Mouse (Mus musculus) cerebellum, postnatal 4 days (tissue): Measurements from ENCODE around the gene Pus7l.
"Not testable (repeated sequence)": the region's sequence is repeated elsewhere in the genome, so short reads cannot be mapped to it uniquely, and the experiment has no call there.

Source experiments
- DNase-seq, 2 experiments: peaks; one replicate each; pipeline ENCODE4 v3.0.0; 2022; ENCODE audit warnings: low spot score in 2 of 2, mixed read lengths in 1 of 2

Pus7l gene

GRCm38 (mm10) chr15:94542567-94543408, 559 bp downstream of the Pus7l start:
- DNase-seq: no peak

- no peak for DNase-seq
Measured at GRCm38 (mm10) chr15:94539296-94539695, 4.1 kb downstream of the Pus7l start.

GRCm38 (mm10) chr15:94535521-94535920, 7.8 kb downstream of the Pus7l start:
- DNase-seq: no peak

GRCm38 (mm10) chr15:94532956-94533355, 10.4 kb downstream of the Pus7l start:
- DNase-seq: no peak

- DNase-seq: no peak
Measured at GRCm38 (mm10) chr15:94532306-94532705, 11.0 kb downstream of the Pus7l start.

GRCm38 (mm10) chr15:94530519-94530918, 12.8 kb downstream of the Pus7l start:
- DNase-seq: no peak

- DNase-seq: no peak
Measured at GRCm38 (mm10) chr15:94524956-94525355, 18.4 kb downstream of the Pus7l start.

GRCm38 (mm10) chr15:94523251-94523650, 20.1 kb downstream of the Pus7l start:
- DNase-seq: no peak

- DNase-seq: no peak
Measured at GRCm38 (mm10) chr15:94520959-94521358, 22.4 kb downstream of the Pus7l start.

- DNase-seq: peak in 1 of 2 experiments; percentile 14
Measured at GRCm38 (mm10) chr15:94520205-94520900, 23.0 kb downstream of the Pus7l start.

GRCm38 (mm10) chr15:94517913-94518491, 25.3 kb downstream of the Pus7l start:
- no peak for DNase-seq

- DNase-seq: peak in 1 of 2 experiments; percentile 58
Measured at GRCm38 (mm10) chr15:94503451-94504215, 39.7 kb downstream of the Pus7l start.

GRCm38 (mm10) chr15:94499260-94499659, 44.1 kb downstream of the Pus7l start:
- DNase-seq: no peak

- DNase-seq: no peak
Measured at GRCm38 (mm10) chr15:94495936-94496335, 47.4 kb downstream of the Pus7l start.

- no peak for DNase-seq
Measured at GRCm38 (mm10) chr15:94494445-94494844, 48.9 kb downstream of the Pus7l start.

- no peak for DNase-seq
Measured at GRCm38 (mm10) chr15:94489433-94489832, 53.9 kb downstream of the Pus7l start.

GRCm38 (mm10) chr15:94488028-94488427, 55.3 kb downstream of the Pus7l start:
- DNase-seq: not testable (repeated sequence)

- no peak for DNase-seq
Measured at GRCm38 (mm10) chr15:94482555-94482954, 60.8 kb downstream of the Pus7l start.

GRCm38 (mm10) chr15:94480792-94481191, 62.6 kb downstream of the Pus7l start:
- DNase-seq: no peak

GRCm38 (mm10) chr15:94480248-94480647, 63.1 kb downstream of the Pus7l start:
- DNase-seq: no peak

GRCm38 (mm10) chr15:94479513-94480136, 63.7 kb downstream of the Pus7l start:
- no peak for DNase-seq
